Mouse (Mus musculus): Measurements from ENCODE around the gene Ptdss2.

- TF ChIP-seq CTCF (IDR thresholded peaks at IDR 0.05; ENCODE audit: control insufficient read depth, insufficient read depth, low read length) (no peak), POLR2A (IDR thresholded peaks at IDR 0.05; ENCODE audit: borderline replicate concordance, control insufficient read depth, low read depth, low read length) (no peak)
Measured at GRCm38 (mm10) chr7:141131904-141132755, 9.9 kb downstream of the Ptdss2 start.
